Mouse (Mus musculus): ENCODE data around the gene Adgrl2.

DNA sequence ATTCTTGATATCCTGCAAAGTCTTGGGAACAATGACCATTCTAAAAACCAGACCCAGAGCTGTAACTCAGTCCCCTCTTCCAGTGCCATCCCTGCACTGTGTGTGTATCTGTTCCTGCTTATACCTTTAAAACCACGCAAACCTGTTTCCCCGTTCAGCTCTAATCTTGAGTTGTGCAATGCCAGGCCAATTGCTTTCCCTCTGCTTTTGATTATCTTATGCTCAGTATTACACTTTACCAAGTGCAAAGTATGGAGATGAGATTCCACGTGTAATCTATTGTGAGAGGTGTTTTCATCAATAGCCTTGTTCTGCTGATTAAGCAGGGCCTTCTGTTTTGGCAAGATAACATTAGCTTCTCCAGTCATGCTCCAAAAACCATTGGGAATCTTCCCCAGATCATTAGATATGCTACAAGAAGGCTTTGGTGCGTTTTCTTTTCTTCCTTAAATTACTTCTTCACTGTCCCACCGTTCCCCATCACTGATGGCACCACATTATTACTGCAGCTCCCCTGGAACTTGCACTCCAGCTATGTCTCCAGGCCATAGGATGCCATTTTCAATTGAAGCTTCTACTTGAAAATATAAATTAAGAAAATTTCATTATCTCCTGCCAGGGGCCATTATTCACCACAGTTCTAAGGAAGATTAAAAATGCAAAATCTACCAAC is 118.4 kb downstream of the Adgrl2 start:
- no peak for TF ChIP-seq CTCF (IDR thresholded peaks at IDR 0.05 in 2 of 3, conservative IDR thresholded peaks at IDR 0.05 in 1 of 3; ENCODE audit: control insufficient read depth in 1 of 3, insufficient read depth in 1 of 3, low read depth in 2 of 3, low read length in 3 of 3, poor library complexity in 1 of 3, severe bottlenecking in 1 of 3)
- no peak for TF ChIP-seq E2F4 (IDR thresholded peaks at IDR 0.05; ENCODE audit: borderline replicate concordance, low read depth, low read length)

All from MEL (cell line).